Mouse (Mus musculus): ENCODE results near the gene Eml5. TPM values are rescaled to one million over a fixed set of nuclear protein-coding genes. Genes with fewer than 3 reads are reported as not detected.
A peak's percentile ranks its signal among the peaks of the same experiment; 100 is the strongest.

The Eml5 gene
- 1.6 and 1.8 TPM in 2 replicates for polyA plus RNA-seq (2016; fragmentation: Nextera tagmentation; extraction: Ambion mirVana)

DNA sequence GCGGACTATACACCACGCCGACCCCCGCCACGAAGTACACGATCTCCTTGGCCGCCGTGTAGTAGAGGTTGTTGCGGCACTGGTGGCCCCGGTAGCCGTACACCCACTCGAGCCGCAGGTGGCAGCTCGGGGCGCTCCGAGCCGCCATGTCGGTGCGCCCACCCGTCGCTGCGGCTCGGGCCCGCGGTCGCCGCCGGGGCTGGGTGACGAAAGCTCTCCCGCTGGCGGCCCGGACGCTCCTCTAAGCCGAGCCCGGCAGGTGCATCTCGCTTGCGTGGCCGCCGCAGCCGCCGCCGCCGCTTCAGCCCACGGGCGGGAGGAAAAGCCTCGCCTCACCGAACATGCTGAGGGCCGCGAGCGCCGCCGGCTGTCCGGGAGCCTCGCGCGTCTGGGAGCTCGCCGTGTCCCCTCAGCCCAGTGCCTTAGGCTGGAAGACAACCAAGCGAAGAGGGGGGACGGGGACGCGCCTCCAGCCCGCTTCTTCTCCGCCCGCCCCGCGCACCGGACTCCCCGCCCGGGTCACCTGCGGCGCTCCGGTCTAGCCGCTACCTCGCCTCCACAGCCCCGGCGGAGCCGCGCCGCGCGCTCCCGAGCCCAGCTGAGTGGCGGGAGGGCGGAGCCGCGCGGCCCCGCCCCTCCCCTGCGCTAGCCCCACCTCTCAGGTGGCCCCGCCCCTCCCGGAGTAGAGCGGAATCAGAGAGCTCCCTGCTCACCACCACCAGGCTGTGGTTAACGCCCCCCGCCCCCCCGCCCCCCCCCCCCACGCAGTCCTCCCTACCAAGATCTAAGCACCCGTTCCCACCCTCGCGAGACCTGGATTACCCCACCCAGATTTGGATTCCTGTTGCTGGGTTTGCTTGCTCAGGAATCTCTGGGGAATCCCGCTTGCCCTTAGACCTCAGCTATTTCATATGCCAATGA lies at the start of gene Eml5:
Eml5 (minus strand) TSS at position 604 of the 921 bp plus-strand sequence.
- WGBS: under 1% methylated on average over 99 of the region's 101 CpGs
- H3K36me3 ChIP-seq: no peaks in the 10 kb centered on the region
- peak within 1 kb of the TSS; percentile 90 for H3K4me3 ChIP-seq
- H3K9me3 ChIP-seq (replicated peaks): no peaks in the 10 kb centered on the region
- peak within 1 kb of the TSS; percentile 76 for H3K27ac ChIP-seq
- peak; percentile 84 for DNase-seq (ENCODE audit: low spot score)
- H3K27me3 ChIP-seq (ENCODE audit: low read depth, poor library complexity, severe bottlenecking): peaks cover 28% of the 10 kb centered on the region
- peaks cover 13% of the 10 kb centered on the region for H3K4me1 ChIP-seq

DNA sequence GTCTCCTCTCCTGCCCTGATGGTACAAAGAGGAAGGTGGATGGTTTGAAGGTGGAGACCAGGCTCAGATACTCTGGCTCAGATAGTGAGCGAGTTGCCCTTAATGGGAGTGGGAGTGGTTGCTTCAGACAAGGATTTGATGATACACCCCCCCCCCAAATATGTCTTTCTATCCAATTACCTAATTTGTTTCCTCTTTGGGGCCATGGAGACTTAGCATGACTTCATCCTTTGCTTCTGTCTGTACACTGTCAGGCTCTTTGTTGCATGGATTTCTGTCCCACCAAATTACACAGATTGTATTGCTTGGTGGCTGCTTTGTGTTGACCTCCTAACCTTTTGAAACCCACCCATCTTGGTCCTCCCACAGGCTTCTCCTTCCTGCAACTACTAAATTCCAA lies 31.6 kb upstream of the Eml5 start:
- Histone ChIP-seq H3K9me3 (replicated peaks) (no peaks in the 10 kb centered on the region), H3K27me3 (ENCODE audit: low read depth, poor library complexity, severe bottlenecking) (no peaks in the 10 kb centered on the region), H3K4me3 (no peak overlapping the region), H3K27ac (no peak overlapping the region), H3K4me1 (no peaks in the 10 kb centered on the region), H3K36me3 (no peaks in the 10 kb centered on the region)
- 88% methylated on average over 1 of the region's 1 CpGs for WGBS
- DNase-seq (ENCODE audit: low spot score): no peak

DNA sequence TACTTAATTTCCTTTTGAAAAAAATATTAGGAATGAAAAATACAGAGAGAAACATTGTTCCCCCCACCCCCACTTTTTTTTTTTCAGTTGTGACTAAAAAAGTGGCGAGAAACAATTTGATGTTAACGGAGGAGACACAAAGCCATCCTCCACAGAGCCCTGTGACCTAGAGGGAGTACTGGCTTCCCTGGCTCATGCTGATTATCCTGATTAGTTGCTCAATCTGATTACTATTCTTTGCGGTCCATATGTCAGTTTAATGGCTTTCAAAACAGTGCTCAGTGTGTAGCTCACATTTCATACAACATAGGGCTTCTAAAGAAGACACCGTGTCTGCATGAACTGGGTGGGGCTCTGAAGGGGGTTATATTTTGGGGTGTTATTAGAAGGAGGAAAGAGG lies 31.2 kb upstream of the Eml5 start:
- Histone ChIP-seq H3K27ac (no peak overlapping the region), H3K27me3 (ENCODE audit: low read depth, poor library complexity, severe bottlenecking) (no peaks in the 10 kb centered on the region), H3K4me3 (no peak overlapping the region), H3K36me3 (no peaks in the 10 kb centered on the region), H3K9me3 (replicated peaks) (no peaks in the 10 kb centered on the region), H3K4me1 (no peaks in the 10 kb centered on the region)
- 92% methylated on average over 4 of the region's 4 CpGs for WGBS
- no peak for DNase-seq (ENCODE audit: low spot score)

DNA sequence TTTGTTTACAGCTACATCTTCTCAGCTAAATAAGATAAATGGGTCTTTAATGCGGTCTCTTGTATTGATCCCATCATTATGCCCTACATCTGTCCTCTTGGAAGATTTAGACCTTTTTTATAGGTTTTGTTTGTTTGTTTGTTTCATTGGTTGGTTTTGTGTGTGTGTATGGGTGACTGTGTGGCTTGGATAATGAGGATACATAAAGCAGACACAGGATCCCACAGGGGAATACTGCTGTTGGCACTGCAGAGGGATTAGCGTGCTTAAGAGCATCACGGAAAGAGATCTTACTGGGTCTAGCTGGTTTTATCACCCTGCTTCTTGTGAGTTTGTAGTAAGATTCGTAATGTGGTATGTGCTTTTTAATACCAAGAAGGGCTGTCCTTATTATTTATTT lies 29.9 kb upstream of the Eml5 start:
- H3K9me3 ChIP-seq (replicated peaks): no peaks in the 10 kb centered on the region
- WGBS: 90% methylated on average over 4 of the region's 4 CpGs
- no peak overlapping the region for H3K4me3 ChIP-seq
- H3K4me1 ChIP-seq: no peaks in the 10 kb centered on the region
- no peaks in the 10 kb centered on the region for H3K36me3 ChIP-seq
- no peaks in the 10 kb centered on the region for H3K27me3 ChIP-seq (ENCODE audit: low read depth, poor library complexity, severe bottlenecking)
- DNase-seq (ENCODE audit: low spot score): no peak
- H3K27ac ChIP-seq: no peak overlapping the region

DNA sequence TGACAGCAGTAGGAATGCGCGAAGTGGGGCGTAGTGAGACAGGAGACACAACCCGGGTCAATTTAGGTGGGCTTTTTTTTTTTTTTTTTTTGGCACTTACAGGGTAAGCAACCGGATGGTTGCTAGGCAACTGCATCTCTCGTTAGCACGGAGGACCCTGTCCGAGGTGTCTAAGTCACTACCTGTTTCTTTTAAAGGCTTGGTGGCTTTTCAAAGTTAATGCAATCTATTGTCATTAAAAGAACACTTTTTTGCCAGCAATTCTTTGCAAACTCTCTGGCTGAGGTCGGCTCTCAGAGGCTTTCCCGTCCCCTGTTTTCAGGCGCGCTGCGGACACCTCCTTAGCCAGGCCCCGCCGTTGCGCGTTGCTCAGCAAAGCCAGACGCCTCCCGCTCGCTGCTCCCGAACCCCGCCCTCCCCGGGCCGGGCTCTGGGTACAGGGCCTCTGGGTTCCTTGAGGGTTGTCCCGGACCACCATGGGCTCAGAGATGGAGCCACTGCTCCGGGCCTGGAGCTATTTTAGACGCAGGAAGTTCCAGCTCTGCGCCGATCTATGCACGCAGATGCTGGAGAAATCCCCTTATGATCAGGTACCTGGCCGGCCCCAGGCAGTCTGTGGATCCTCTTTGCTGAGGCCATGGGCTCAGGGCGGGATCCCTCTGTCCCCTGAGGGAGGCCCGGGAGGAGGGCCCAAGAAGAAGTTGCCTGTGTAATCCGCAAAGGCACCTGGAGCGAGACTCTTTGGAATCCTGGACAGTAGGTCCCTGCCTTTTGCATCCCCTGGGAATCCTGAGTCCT lies 19.1 kb upstream of the Eml5 start, which contains the start of gene Ttc8:
Ttc8 (plus strand) TSS at position 381 of the 798 bp plus-strand sequence.
- under 1% methylated on average over 35 of the region's 35 CpGs for WGBS
- Histone ChIP-seq H3K4me3 (peak within 1 kb of the TSS; percentile 77), H3K27ac (peak within 1 kb of the TSS; percentile 94), H3K9me3 (replicated peaks) (no peaks in the 10 kb centered on the region), H3K27me3 (ENCODE audit: low read depth, poor library complexity, severe bottlenecking) (no peaks in the 10 kb centered on the region), H3K4me1 (peaks cover 17% of the 10 kb centered on the region), H3K36me3 (no peaks in the 10 kb centered on the region)
- peak; percentile 93 for DNase-seq (ENCODE audit: low spot score)

DNA sequence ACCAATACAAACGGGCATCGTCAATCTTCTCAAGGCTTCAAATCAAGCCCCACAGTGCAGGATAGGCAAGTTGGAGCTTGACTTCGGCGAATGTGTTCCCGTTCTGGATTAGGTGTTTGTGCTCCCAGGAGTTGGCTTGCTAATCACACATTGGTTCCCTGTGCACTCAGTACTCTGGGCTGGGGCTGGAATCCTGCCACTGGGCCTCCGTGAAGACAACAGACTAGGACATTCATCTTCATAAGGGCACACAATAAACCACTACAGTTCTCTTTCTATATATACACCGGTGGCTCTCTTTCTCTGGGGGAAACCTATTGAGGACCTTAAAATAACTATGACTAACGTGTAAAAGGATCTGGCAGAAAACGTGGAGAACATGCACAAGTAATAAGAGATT lies 8.8 kb upstream of the Eml5 start:
- Histone ChIP-seq H3K27ac (no peak overlapping the region), H3K4me3 (no peak overlapping the region), H3K36me3 (no peaks in the 10 kb centered on the region), H3K4me1 (no peaks in the 10 kb centered on the region), H3K9me3 (replicated peaks) (no peaks in the 10 kb centered on the region), H3K27me3 (ENCODE audit: low read depth, poor library complexity, severe bottlenecking) (no peaks in the 10 kb centered on the region)
- DNase-seq (ENCODE audit: low spot score): no peak
- 79% methylated on average over 9 of the region's 9 CpGs for WGBS

DNA sequence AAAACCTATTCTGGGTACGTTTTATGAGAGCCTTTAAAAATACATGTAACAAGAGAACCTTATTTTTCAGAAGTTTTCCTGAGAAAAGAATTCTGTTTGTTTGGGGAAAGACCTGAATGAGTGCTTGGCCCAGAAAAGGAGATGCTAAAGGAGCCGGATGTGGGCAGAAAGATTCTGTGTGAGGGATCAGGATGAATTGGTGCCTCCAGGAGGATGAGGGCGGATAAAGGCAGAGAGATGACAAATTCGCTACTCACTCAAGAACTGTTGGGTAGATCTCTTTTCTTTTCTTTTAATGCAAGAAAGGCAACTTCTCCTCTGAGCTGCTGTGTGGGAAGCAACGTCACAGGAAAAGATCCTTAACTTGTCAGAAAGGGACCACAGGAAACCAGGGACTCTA lies 4.2 kb upstream of the Eml5 start:
- peaks cover 12% of the 10 kb centered on the region for H3K4me1 ChIP-seq
- no peaks in the 10 kb centered on the region for H3K36me3 ChIP-seq
- DNase-seq (ENCODE audit: low spot score): no peak
- 79% methylated on average over 5 of the region's 5 CpGs for WGBS
- no peak overlapping the region for H3K27ac ChIP-seq
- H3K27me3 ChIP-seq (ENCODE audit: low read depth, poor library complexity, severe bottlenecking): peaks cover 11% of the 10 kb centered on the region
- no peak overlapping the region for H3K4me3 ChIP-seq
- H3K9me3 ChIP-seq (replicated peaks): no peaks in the 10 kb centered on the region

DNA sequence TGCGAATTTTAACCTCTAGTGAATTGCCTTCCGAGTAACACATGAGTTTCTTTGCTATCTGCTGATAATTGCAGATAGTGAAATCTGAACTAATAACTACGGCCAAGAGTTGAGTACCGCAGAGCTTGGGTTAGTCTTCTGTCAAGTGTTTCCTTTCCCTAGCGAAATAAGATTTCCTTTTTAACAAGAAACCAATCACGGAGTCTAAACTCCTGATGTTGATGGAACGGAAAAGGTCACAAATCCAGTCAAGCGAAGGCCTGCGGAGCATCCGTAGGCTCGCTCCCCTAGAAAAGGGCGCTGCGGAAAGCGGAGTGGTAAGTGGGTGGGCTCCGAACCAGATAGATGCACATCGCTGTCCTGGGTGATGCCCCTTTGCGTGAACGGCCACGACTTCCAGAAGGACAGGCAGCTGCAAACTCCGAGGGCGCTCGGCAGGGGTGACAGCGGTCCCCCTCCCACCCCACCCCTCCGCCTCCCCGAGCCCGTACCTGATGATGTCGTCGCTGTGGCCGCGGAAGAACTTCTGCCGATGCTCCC lies 873 bp downstream of the Eml5 start:
- no peaks in the 10 kb centered on the region for H3K36me3 ChIP-seq
- H3K4me1 ChIP-seq: peaks cover 13% of the 10 kb centered on the region
- peak; percentile 62 for DNase-seq (ENCODE audit: low spot score)
- peak overlapping the region; percentile 76 for H3K27ac ChIP-seq
- H3K4me3 ChIP-seq: peak overlapping the region; percentile 90
- H3K9me3 ChIP-seq (replicated peaks): no peaks in the 10 kb centered on the region
- 5% methylated on average over 31 of the region's 31 CpGs for WGBS
- H3K27me3 ChIP-seq (ENCODE audit: low read depth, poor library complexity, severe bottlenecking): peaks cover 28% of the 10 kb centered on the region

DNA sequence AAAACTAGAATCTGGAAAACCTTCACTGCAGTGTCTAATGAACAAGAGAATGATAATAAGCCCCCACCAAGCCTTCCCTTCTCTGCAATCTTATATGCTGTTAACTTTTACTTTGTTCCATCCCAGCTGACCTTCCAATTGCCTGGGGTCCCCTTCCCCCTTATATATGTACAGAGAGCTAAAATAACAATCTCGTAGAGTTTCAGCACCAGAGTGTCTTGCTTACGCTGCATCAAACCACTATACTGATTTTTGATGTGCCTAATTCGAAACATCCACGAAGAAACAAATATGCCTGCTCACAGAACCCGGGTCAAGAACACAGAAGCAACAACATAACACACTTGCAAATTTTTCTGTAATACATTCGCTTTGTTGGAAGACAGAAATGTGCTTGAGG lies 1.6 kb downstream of the Eml5 start:
- no peak for DNase-seq (ENCODE audit: low spot score)
- Histone ChIP-seq H3K27me3 (ENCODE audit: low read depth, poor library complexity, severe bottlenecking) (peaks cover 28% of the 10 kb centered on the region), H3K9me3 (replicated peaks) (no peaks in the 10 kb centered on the region), H3K36me3 (no peaks in the 10 kb centered on the region), H3K4me3 (no peak overlapping the region), H3K4me1 (peaks cover 13% of the 10 kb centered on the region), H3K27ac (no peak overlapping the region)
- WGBS: 74% methylated on average over 6 of the region's 6 CpGs

DNA sequence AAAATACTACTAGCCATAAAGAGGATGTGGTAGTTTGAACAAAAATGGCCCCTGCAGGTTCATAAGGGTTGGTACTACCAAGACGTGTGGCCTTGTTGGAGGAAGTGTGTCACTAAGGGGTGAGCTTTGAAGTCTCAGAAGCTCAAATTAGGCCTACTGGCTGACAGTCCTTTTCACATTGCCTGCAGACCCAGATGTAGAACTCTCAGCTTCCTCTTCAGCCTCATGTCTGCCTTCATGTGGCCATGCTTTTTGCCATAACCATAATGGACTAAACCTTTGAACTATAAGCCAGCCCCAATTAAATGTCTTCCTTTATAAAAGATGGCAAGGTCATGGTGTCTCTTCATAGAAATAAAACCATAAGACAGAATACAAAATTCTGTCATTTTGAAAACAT lies 4.5 kb downstream of the Eml5 start:
- 48% methylated on average over 1 of the region's 1 CpGs for WGBS
- no peak for DNase-seq (ENCODE audit: low spot score)
- H3K9me3 ChIP-seq (replicated peaks): no peaks in the 10 kb centered on the region
- no peak overlapping the region for H3K4me3 ChIP-seq
- H3K27ac ChIP-seq: no peak overlapping the region
- peaks cover 13% of the 10 kb centered on the region for H3K4me1 ChIP-seq
- H3K36me3 ChIP-seq: no peaks in the 10 kb centered on the region
- H3K27me3 ChIP-seq (ENCODE audit: low read depth, poor library complexity, severe bottlenecking): peaks cover 28% of the 10 kb centered on the region

DNA sequence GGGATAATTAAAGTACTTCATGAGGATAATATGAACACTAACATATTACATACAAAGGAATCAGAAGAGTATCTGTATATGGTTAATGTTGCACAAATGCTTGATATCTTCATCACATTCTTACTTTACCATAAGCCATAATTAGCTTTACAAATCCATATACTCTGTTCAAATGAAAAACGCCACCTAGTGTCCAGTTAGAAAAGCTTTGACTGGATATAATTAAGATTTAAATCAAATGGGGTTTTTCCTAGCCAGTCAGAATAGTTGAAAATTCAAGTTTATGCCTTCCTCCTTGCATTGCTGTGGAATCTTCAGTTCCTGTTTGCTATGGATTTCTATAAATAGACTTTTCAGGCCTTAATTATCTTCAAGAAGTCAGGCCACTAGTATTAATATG lies 16.8 kb downstream of the Eml5 start:
- no peaks in the 10 kb centered on the region for H3K4me1 ChIP-seq
- no peak overlapping the region for H3K4me3 ChIP-seq
- H3K27ac ChIP-seq: no peak overlapping the region
- 3% methylated on average over 1 of the region's 1 CpGs for WGBS
- H3K27me3 ChIP-seq (ENCODE audit: low read depth, poor library complexity, severe bottlenecking): no peaks in the 10 kb centered on the region
- no peaks in the 10 kb centered on the region for H3K9me3 ChIP-seq (replicated peaks)
- no peaks in the 10 kb centered on the region for H3K36me3 ChIP-seq
- DNase-seq (ENCODE audit: low spot score): no peak

DNA sequence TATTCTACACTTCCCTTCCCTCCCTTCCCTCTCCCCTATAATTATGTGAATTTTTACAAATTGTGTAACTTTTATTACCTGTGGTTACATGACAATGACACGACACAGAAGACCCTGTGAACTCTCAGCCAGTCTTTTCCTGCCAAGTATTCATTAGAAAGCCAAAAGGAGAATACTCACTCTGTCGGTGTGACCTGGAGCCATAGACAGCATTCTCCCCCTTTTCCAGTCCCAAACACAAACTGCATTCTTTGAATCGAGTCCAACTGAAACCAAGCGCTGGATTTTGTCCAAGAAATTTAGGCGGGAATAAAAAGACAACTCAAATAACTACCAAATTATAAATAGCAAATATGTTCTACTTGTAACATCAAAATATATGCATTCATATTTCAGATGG lies 19.5 kb downstream of the Eml5 start:
- WGBS: 83% methylated on average over 5 of the region's 5 CpGs
- no peaks in the 10 kb centered on the region for H3K36me3 ChIP-seq
- no peaks in the 10 kb centered on the region for H3K4me1 ChIP-seq
- no peaks in the 10 kb centered on the region for H3K9me3 ChIP-seq (replicated peaks)
- DNase-seq (ENCODE audit: low spot score): no peak
- no peaks in the 10 kb centered on the region for H3K27me3 ChIP-seq (ENCODE audit: low read depth, poor library complexity, severe bottlenecking)
- no peak overlapping the region for H3K4me3 ChIP-seq
- H3K27ac ChIP-seq: no peak overlapping the region

DNA sequence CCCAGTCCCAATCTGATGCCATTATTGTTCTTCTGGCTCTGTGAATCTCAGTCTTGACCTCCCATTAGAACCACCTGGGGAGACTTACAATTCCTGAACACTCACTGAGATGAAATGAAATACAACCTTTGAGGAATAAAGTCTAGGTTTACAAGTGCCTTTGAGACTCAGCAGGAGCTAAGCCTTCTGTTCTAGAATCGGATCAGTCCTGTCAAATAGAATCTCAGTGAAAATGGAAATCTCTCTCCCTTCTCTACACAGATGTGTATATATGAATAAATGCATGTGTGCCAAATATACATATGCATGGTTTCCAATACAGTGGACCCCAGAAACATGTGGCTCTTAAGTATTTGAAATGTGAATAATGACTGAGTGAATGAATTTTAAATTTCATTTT lies 22.6 kb downstream of the Eml5 start:
- H3K4me1 ChIP-seq: no peaks in the 10 kb centered on the region
- DNase-seq (ENCODE audit: low spot score): no peak
- no peaks in the 10 kb centered on the region for H3K27me3 ChIP-seq (ENCODE audit: low read depth, poor library complexity, severe bottlenecking)
- H3K36me3 ChIP-seq: no peaks in the 10 kb centered on the region
- no peaks in the 10 kb centered on the region for H3K9me3 ChIP-seq (replicated peaks)
- H3K4me3 ChIP-seq: no peak overlapping the region
- H3K27ac ChIP-seq: no peak overlapping the region
- WGBS: 70% methylated on average over 1 of the region's 1 CpGs

Data from limb, embryonic 10.5 days (tissue).